19 mouse cellular contexts compared by ENCODE assay signal in genomic region chr6:27617472-27617871, GRCm38 (mm10).
DNase-seq lines count a peak whose midpoint lies in the region; ATAC-seq and TF ChIP-seq lines count a peak whose summit lies in the region.
"Had no signal": no experiment of that assay in that cellular context is flagged by ENCODE, and none has a peak within 500 bp of the region (broad histone marks: within the 10 kb centered on the region; RNA-seq: fewer than 3 reads in every experiment).

No protein-coding gene starts in this region.

- no peak overlapping the region for H3K27ac ChIP-seq in left cerebral cortex, adult 2 months
- no peak overlapping the region for H3K27ac ChIP-seq in forebrain, embryonic 14.5 days (ENCODE audit: low read depth, low read length)
- H3K27ac ChIP-seq in midbrain, postnatal 0 days (ENCODE audit: low read depth, low read length), result no peak overlapping the region
- no peak overlapping the region for H3K27ac ChIP-seq in lung, postnatal 0 days (ENCODE audit: low read length)
- H3K27ac ChIP-seq: embryonic facial prominence, embryonic 15.5 days; intestine, embryonic 15.5 days; kidney, postnatal 0 days; layer of hippocampus, adult 2 months; limb, embryonic 13.5 days; liver, embryonic 15.5 days had no signal

- H3K4me1 ChIP-seq in forebrain, embryonic 14.5 days (ENCODE audit: control insufficient read depth, insufficient read depth, low read length), result no peaks in the 10 kb centered on the region
- H3K4me1 ChIP-seq in midbrain, postnatal 0 days (ENCODE audit: insufficient read depth, low read length), result no peaks in the 10 kb centered on the region
- no peaks in the 10 kb centered on the region for H3K4me1 ChIP-seq in lung, postnatal 0 days (ENCODE audit: insufficient read depth, low read depth, low read length)
- H3K4me1 ChIP-seq: embryonic facial prominence, embryonic 15.5 days; intestine, embryonic 15.5 days; limb, embryonic 13.5 days; liver, embryonic 15.5 days had no signal

- H3K27me3 ChIP-seq in forebrain, embryonic 14.5 days (replicated peaks; ENCODE audit: control insufficient read depth, insufficient read depth, low read length), result no peaks in the 10 kb centered on the region
- H3K27me3 ChIP-seq in midbrain, postnatal 0 days (ENCODE audit: insufficient read depth, low read length), result no peaks in the 10 kb centered on the region
- no peaks in the 10 kb centered on the region for H3K27me3 ChIP-seq in lung, postnatal 0 days (replicated peaks; ENCODE audit: insufficient read depth, low read length)
- H3K27me3 ChIP-seq: embryonic facial prominence, embryonic 15.5 days; intestine, embryonic 15.5 days; limb, embryonic 13.5 days; liver, embryonic 15.5 days had no signal

- ATAC-seq in forebrain, embryonic 14.5 days, result peak; percentile 37; the same call in 1 of the 2 replicates
- ATAC-seq in midbrain, postnatal 0 days (ENCODE audit: low FRiP score), result no peak
- ATAC-seq in lung, postnatal 0 days, result no peak
- no peak for ATAC-seq in activated CD4-positive, CD25-positive, alpha-beta regulatory T cell, adult 4 months
- ATAC-seq: intestine, embryonic 15.5 days had no signal

- no peak overlapping the region for H3K9ac ChIP-seq in forebrain, embryonic 14.5 days (ENCODE audit: low read length)
- H3K9ac ChIP-seq in midbrain, postnatal 0 days (replicated peaks; ENCODE audit: low read length, poor library complexity, severe bottlenecking), result no peak overlapping the region
- H3K9ac ChIP-seq in lung, postnatal 0 days (replicated peaks; ENCODE audit: low read depth), result no peak overlapping the region
- H3K9ac ChIP-seq: embryonic facial prominence, embryonic 15.5 days; intestine, embryonic 15.5 days; limb, embryonic 13.5 days; liver, embryonic 15.5 days had no signal

- H3K36me3 ChIP-seq in forebrain, embryonic 14.5 days (ENCODE audit: control insufficient read depth, insufficient read depth, low read length), result no peaks in the 10 kb centered on the region
- H3K36me3 ChIP-seq in midbrain, postnatal 0 days (ENCODE audit: insufficient read depth, low read length), result no peaks in the 10 kb centered on the region
- no peaks in the 10 kb centered on the region for H3K36me3 ChIP-seq in lung, postnatal 0 days (ENCODE audit: insufficient read depth, low read length)
- H3K36me3 ChIP-seq: embryonic facial prominence, embryonic 15.5 days; intestine, embryonic 15.5 days; limb, embryonic 13.5 days; liver, embryonic 15.5 days had no signal

- no peak for TF ChIP-seq EP300 in lung, postnatal 0 days (IDR thresholded peaks at IDR 0.05)

- intact Hi-C loops in left cerebral cortex, postnatal 4 days (cut with DNase I), result no loop called here
- intact Hi-C loops in left cerebral cortex, adult 2 months (cut with DNase I), result no loop called here

- no peak overlapping the region for H3K4me2 ChIP-seq in forebrain, embryonic 14.5 days (ENCODE audit: low read length)
- H3K4me2 ChIP-seq in midbrain, postnatal 0 days (ENCODE audit: low read depth, low read length, poor library complexity, severe bottlenecking), result no peak overlapping the region
- H3K4me2 ChIP-seq in lung, postnatal 0 days (replicated peaks; ENCODE audit: low read depth, low read length), result no peak overlapping the region
- H3K4me2 ChIP-seq: embryonic facial prominence, embryonic 15.5 days; intestine, embryonic 15.5 days; limb, embryonic 13.5 days; liver, embryonic 15.5 days had no signal

- no peaks in the 10 kb centered on the region for H3K9me3 ChIP-seq in forebrain, embryonic 14.5 days (replicated peaks; ENCODE audit: control insufficient read depth, low read length)
- no peaks in the 10 kb centered on the region for H3K9me3 ChIP-seq in midbrain, postnatal 0 days (ENCODE audit: low read length)
- no peaks in the 10 kb centered on the region for H3K9me3 ChIP-seq in lung, postnatal 0 days (ENCODE audit: low read length)
- H3K9me3 ChIP-seq: embryonic facial prominence, embryonic 15.5 days; intestine, embryonic 15.5 days; limb, embryonic 13.5 days; liver, embryonic 15.5 days had no signal

- DNase-seq in cerebellum, postnatal 10 days, result peak; percentile 10 to 26
- DNase-seq in cerebellum, adult 11 months, result no peak
- DNase-seq in left cerebral cortex, postnatal 4 days, result peak; percentile 18
- DNase-seq in left cerebral cortex, adult 2 months (ENCODE audit: extremely low spot score in 1 of 2, low spot score in 2 of 2), result no peak
- DNase-seq in forebrain, embryonic 14.5 days (ENCODE audit: low spot score), result peak; percentile 12
- DNase-seq in midbrain, postnatal 0 days (ENCODE audit: low spot score), result peak; percentile 22
- DNase-seq in lung, postnatal 0 days (ENCODE audit: low spot score), result no peak
- DNase-seq: adrenal gland, adult 8-10 months; cerebellum, adult 8-10 months; gastrocnemius, postnatal 14 days; lung, postnatal 14 days; spleen, adult 18-20 months had no signal

- TF ChIP-seq CTCF in left cerebral cortex, adult 2 months (IDR thresholded peaks at IDR 0.05), result no peak
- TF ChIP-seq CTCF in midbrain, postnatal 0 days (IDR thresholded peaks at IDR 0.05), result no peak
- TF ChIP-seq CTCF in lung, postnatal 0 days (IDR thresholded peaks at IDR 0.05), result no peak

- no peak overlapping the region for H3K4me3 ChIP-seq in left cerebral cortex, adult 2 months
- no peak overlapping the region for H3K4me3 ChIP-seq in forebrain, embryonic 14.5 days (ENCODE audit: low read depth, low read length)
- H3K4me3 ChIP-seq in midbrain, postnatal 0 days (ENCODE audit: low read depth, low read length), result no peak overlapping the region
- no peak overlapping the region for H3K4me3 ChIP-seq in lung, postnatal 0 days (ENCODE audit: low read depth, low read length)
- H3K4me3 ChIP-seq: embryonic facial prominence, embryonic 15.5 days; intestine, embryonic 15.5 days; layer of hippocampus, adult 2 months; limb, embryonic 13.5 days; liver, embryonic 15.5 days had no signal

- 63% methylated on average over 4 of the region's 4 CpGs for WGBS in forebrain, embryonic 14.5 days
- WGBS in midbrain, postnatal 0 days, result 51% methylated on average over 4 of the region's 4 CpGs
- WGBS in lung, postnatal 0 days, result 69% methylated on average over 4 of the region's 4 CpGs

Comparison
In these comparisons a context has a peak if more than half of its experiments do, and no peak if none do; other contexts are left out.
1. DNase-seq: peak in cerebellum, postnatal 10 days (2 of 2), left cerebral cortex, postnatal 4 days (single experiment), forebrain, embryonic 14.5 days (single experiment) and midbrain, postnatal 0 days (single experiment); none in cerebellum, adult 11 months (single experiment), left cerebral cortex, adult 2 months (0 of 2) and lung, postnatal 0 days (single experiment).